Mouse (Mus musculus): ENCODE data around the gene Gm14124.
"Not testable (repeated sequence)": the region's sequence is repeated elsewhere in the genome, so short reads cannot be mapped to it uniquely, and the experiment has no call there.

Gene Gm14124

DNA sequence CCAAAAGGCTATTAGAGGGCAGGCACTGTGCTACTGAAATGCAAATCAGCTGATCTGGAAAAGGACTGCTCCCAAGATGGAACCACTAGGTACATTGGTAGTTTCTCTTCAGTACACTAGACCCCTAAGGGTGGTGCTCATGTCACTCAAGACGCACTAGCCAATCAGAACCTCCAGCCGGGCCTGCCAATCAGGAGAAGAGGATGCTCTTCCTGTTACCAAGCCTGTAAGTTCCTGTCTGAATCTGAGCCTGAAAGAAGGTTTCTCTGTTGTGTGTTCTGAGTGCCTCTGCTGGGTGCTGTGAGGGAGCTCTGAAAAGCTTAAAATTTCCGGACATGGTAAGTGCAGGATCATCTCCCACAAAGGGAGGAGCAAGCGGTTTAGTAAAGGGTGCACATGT is at the start of gene Gm14124:
TSS of gene Gm14124 (plus strand) at position 227 of the 400 bp plus-strand sequence.
- DNase-seq (ENCODE audit: low read depth, low spot score), result peak; percentile 40

- DNase-seq (ENCODE audit: low read depth, low spot score), result not testable (repeated sequence)
Observed at GRCm38 (mm10) chr2:150217600-150218362, 39.5 kb upstream of the Gm14124 start, which contains the start of gene Zfp937. TSS of gene Zfp937 (plus strand) at chr2:150218073.

- not testable (repeated sequence) for DNase-seq (ENCODE audit: low read depth, low spot score)
Observed at GRCm38 (mm10) chr2:150218363-150218725, 39.0 kb upstream of the Gm14124 start.

GRCm38 (mm10) chr2:150223263-150223662 is 34.1 kb upstream of the Gm14124 start:
- DNase-seq (ENCODE audit: low read depth, low spot score), result not testable (repeated sequence)

DNA sequence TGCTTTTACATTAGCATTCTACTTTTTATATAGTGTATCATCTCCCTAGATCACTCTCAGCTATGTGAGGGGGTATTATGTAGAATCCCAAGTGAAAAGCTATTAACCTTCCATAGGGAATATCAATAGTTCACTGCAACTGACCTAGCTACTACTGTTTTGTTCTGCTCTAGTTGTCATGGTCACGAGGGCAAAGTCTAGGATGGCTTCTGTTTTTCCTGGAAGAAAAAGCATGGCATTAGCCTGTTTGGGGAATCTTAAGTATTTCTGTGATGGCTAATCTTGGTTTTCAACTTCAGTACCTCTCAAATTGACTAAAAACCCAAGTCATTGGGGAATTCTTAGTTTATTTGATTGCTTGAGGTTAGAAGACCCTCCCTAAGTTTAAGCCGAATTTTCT is 14.1 kb upstream of the Gm14124 start:
- no peak for DNase-seq (ENCODE audit: low read depth, low spot score)

- not testable (repeated sequence) for DNase-seq (ENCODE audit: low read depth, low spot score)
Observed at GRCm38 (mm10) chr2:150255491-150255890, 1.8 kb upstream of the Gm14124 start, which contains the start of gene Gm21994. TSS of gene Gm21994 (minus strand) at chr2:150255591.

DNA sequence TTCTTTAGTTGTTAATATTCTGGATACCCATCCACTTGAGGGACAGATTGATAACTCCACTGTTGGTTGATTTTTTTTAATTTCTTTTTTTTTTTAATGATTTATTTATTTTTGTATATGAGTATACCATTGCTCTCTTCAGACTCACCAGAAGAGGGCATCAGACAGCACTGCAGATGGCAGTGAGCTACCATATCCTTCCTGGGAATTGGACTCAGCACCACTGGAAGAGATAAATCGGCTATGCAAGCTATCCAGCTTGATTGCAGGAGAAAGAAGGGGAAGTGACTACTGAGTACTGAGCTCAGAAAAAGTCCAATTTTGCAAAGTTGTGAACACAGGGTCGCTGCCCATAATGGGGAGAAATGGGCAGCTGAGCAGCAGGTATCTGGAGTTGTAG is 456 bp upstream of the Gm14124 start:
- DNase-seq (ENCODE audit: low read depth, low spot score), result peak; percentile 31

GRCm38 (mm10) chr2:150293669-150294068 is 36.4 kb downstream of the Gm14124 start:
- DNase-seq (ENCODE audit: low read depth, low spot score), result no peak

DNA sequence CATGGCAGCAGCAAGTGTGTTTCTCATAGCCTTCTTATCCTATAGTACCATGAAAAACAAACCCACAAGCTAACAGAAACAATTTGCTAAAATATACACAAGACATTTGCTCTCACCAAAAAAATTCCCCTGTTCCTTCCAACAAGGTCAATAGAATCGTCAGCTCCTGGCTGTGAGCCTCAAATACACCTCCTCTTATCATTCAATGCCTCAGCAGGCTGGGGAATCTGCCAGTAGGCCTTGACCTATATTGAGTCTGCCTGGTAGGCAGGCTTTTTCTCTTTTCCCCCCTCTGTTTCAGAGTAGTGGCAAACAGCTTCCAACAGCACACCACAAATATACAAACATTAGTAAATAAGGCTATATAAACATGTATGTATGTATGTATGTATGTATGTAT is 41.8 kb downstream of the Gm14124 start:
- DNase-seq (ENCODE audit: low read depth, low spot score), result no peak

GRCm38 (mm10) chr2:150307183-150307773 is 50.0 kb downstream of the Gm14124 start:
- no peak for DNase-seq (ENCODE audit: low read depth, low spot score)

DNA sequence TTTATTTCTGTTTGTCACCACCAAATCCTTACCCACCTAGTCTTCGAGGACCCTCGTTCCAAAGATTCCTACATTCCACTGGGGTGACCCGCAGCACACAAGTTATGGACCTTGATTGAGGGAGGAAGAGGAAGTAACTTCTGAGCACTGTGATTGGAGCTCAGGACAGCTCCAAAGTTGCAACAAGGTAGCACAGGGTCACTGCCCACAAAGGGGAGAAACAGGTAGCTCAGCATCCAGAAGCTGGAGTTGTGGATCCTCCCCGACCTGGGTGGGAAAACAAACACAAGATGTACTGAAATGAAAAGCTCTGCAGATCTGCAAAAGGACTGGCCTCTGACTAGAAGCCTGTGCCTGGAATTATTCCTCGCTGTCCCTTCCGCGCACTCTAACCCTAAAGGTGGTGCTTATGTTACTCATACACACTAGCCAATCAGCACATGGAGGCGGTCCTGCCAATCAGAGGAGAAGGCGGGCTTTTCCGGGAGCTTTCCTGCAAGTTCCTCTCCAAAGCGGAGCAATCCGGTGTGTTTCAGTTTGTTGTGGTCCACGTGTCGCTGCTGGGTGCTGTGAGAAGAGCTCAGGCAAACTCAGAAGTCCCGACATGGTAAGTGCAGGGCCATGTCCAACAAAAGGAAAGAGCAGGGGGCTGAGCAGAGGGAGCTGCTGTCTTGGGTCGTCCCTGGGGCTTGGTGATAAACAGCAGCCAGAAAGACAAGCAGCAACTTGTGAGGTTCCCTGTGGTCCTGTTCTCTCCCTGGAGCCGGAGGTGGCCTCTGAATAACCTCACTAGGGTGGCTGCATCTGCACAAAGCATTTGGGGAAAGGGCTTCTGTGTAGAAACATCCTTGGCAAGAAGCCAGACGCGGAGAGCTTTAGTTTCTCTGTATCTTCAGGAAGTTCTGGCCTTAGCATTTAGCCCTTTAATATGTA is 53.9 kb downstream of the Gm14124 start:
- DNase-seq (ENCODE audit: low read depth, low spot score), result peak; percentile 78

DNA sequence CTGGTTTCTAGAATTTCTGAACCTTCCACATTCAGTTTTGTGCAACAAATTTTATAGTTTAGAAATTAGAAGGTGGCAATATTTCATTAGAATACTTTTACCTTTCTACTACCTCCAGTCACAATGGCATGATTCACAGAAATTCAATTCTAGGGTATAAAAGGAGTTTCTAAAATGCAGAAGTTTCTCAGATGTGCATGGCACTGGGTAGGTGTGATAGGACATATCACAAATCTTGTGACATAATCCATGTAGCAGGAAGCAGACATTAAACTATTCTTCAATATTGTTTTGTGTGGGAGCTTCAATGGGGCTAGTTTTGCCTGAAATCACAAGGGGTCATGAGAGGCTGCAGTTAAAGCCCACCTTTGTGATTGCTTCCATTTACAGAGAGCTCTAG is 58.8 kb downstream of the Gm14124 start:
- no peak for DNase-seq (ENCODE audit: low read depth, low spot score)

- no peak for DNase-seq (ENCODE audit: low read depth, low spot score)
Observed at GRCm38 (mm10) chr2:150318973-150319372, 61.7 kb downstream of the Gm14124 start.
